Mouse (Mus musculus): ENCODE results near the gene Gbx2.

GRCm38 (mm10) chr1:89921806-89922205 is 9.2 kb downstream of the Gbx2 start:
- TF ChIP-seq CTCF (IDR thresholded peaks at IDR 0.05; ENCODE audit: insufficient read depth, low read depth, low read length) (no peak), POLR2A (IDR thresholded peaks at IDR 0.05; ENCODE audit: insufficient read depth, low read depth, low read length) (no peak)
